Mouse (Mus musculus): ENCODE data around the gene Ddhd1.

GRCm38 (mm10) chr14:45644786-45645185, 13.2 kb downstream of the Ddhd1 start:
- no peak for TF ChIP-seq CTCF (IDR thresholded peaks at IDR 0.05; ENCODE audit: low read depth)
- TF ChIP-seq EP300 (optimal IDR thresholded peaks at IDR 0.05) = no peak

All from stomach, postnatal 0 days (tissue).